Mouse (Mus musculus): ENCODE measurements around the gene Gast. TPM values are rescaled to one million over a fixed set of nuclear protein-coding genes. Genes with fewer than 3 reads are reported as not detected.
"Not testable (repeated sequence)": the region's sequence is repeated elsewhere in the genome, so short reads cannot be mapped to it uniquely, and the experiment has no call there.

The Gast gene
- polyA plus RNA-seq, 1 experiment from 2014 or later, result not detected

GRCm38 (mm10) chr11:100352076-100352857 is 18.1 kb downstream of the Gast start:
- H3K4me2 ChIP-seq (replicated peaks), result no peak overlapping the region
- H3K27ac ChIP-seq, result no peak overlapping the region
- H3K4me1 ChIP-seq, result peaks cover 18% of the 10 kb centered on the region
- peaks cover 43% of the 10 kb centered on the region for H3K27me3 ChIP-seq
- H3K36me3 ChIP-seq, result no peaks in the 10 kb centered on the region
- WGBS, result 25% methylated on average over 10 of the region's 10 CpGs
- no peak overlapping the region for H3K4me3 ChIP-seq
- no peaks in the 10 kb centered on the region for H3K9me3 ChIP-seq
- ATAC-seq (ENCODE audit: insufficient number of reproducible peaks, insufficient read depth, low FRiP score, low TSS enrichment), result no peak
- H3K9ac ChIP-seq, result no peak overlapping the region

GRCm38 (mm10) chr11:100355151-100355951 is 21.1 kb downstream of the Gast start:
- Histone ChIP-seq H3K4me3 (peak overlapping the region; percentile 56), H3K27ac (no peak overlapping the region), H3K36me3 (no peaks in the 10 kb centered on the region), H3K27me3 (peaks cover 59% of the 10 kb centered on the region), H3K4me2 (replicated peaks) (peak overlapping the region; percentile 97), H3K9me3 (no peaks in the 10 kb centered on the region), H3K9ac (peak overlapping the region; percentile 52), H3K4me1 (peaks cover 16% of the 10 kb centered on the region; the same call in 1 of the 2 replicates)
- under 1% methylated on average over 52 of the region's 54 CpGs for WGBS
- peak; percentile 55 for ATAC-seq (ENCODE audit: insufficient number of reproducible peaks, insufficient read depth, low FRiP score, low TSS enrichment)

GRCm38 (mm10) chr11:100355972-100356818 is 22.0 kb downstream of the Gast start, which contains the start of gene Hap1:
Gene Hap1, minus strand, starts transcription at chr11:100356128.
- WGBS, result 2% methylated on average over 49 of the region's 49 CpGs
- peak within 1 kb of the TSS; percentile 52 for H3K9ac ChIP-seq
- peaks cover 16% of the 10 kb centered on the region; the same call in 1 of the 2 replicates for H3K4me1 ChIP-seq
- no peak within 1 kb of the TSS for H3K27ac ChIP-seq
- peaks cover 62% of the 10 kb centered on the region for H3K27me3 ChIP-seq
- peak within 1 kb of the TSS; percentile 56 for H3K4me3 ChIP-seq
- H3K36me3 ChIP-seq, result no peaks in the 10 kb centered on the region
- peak; percentile 44; the same call in 1 of the 2 replicates for ATAC-seq (ENCODE audit: insufficient number of reproducible peaks, insufficient read depth, low FRiP score, low TSS enrichment)
- H3K9me3 ChIP-seq, result no peaks in the 10 kb centered on the region
- peak within 1 kb of the TSS; percentile 97 for H3K4me2 ChIP-seq (replicated peaks)

GRCm38 (mm10) chr11:100356819-100357211 is 22.6 kb downstream of the Gast start:
- H3K27ac ChIP-seq, result no peak overlapping the region
- WGBS, result 19% methylated on average over 9 of the region's 9 CpGs
- peak overlapping the region; percentile 97 for H3K4me2 ChIP-seq (replicated peaks)
- peak overlapping the region; percentile 56 for H3K4me3 ChIP-seq
- peaks cover 15% of the 10 kb centered on the region; the same call in 1 of the 2 replicates for H3K4me1 ChIP-seq
- no peak overlapping the region for H3K9ac ChIP-seq
- no peaks in the 10 kb centered on the region for H3K9me3 ChIP-seq
- ATAC-seq (ENCODE audit: insufficient number of reproducible peaks, insufficient read depth, low FRiP score, low TSS enrichment), result no peak
- H3K27me3 ChIP-seq, result peaks cover 62% of the 10 kb centered on the region
- H3K36me3 ChIP-seq, result no peaks in the 10 kb centered on the region

GRCm38 (mm10) chr11:100357408-100357807 is 23.2 kb downstream of the Gast start:
- ATAC-seq (ENCODE audit: insufficient number of reproducible peaks, insufficient read depth, low FRiP score, low TSS enrichment), result no peak
- Histone ChIP-seq H3K9ac (no peak overlapping the region), H3K4me3 (no peak overlapping the region), H3K9me3 (no peaks in the 10 kb centered on the region), H3K27ac (no peak overlapping the region), H3K27me3 (peaks cover 62% of the 10 kb centered on the region), H3K4me1 (peaks cover 9% of the 10 kb centered on the region; the same call in 1 of the 2 replicates), H3K36me3 (no peaks in the 10 kb centered on the region), H3K4me2 (replicated peaks) (no peak overlapping the region)
- 56% methylated on average over 5 of the region's 5 CpGs for WGBS

GRCm38 (mm10) chr11:100360175-100360574 is 26.0 kb downstream of the Gast start:
- no peak overlapping the region for H3K9ac ChIP-seq
- no peaks in the 10 kb centered on the region for H3K36me3 ChIP-seq
- no peak overlapping the region for H3K4me3 ChIP-seq
- no peaks in the 10 kb centered on the region for H3K9me3 ChIP-seq
- ATAC-seq (ENCODE audit: insufficient number of reproducible peaks, insufficient read depth, low FRiP score, low TSS enrichment), result no peak
- H3K4me2 ChIP-seq (replicated peaks), result no peak overlapping the region
- H3K27me3 ChIP-seq, result peaks cover 38% of the 10 kb centered on the region
- peaks cover 4% of the 10 kb centered on the region; the same call in 1 of the 2 replicates for H3K4me1 ChIP-seq
- WGBS, result 82% methylated on average over 6 of the region's 6 CpGs
- no peak overlapping the region for H3K27ac ChIP-seq

GRCm38 (mm10) chr11:100361059-100361458 is 26.9 kb downstream of the Gast start:
- not testable (repeated sequence) for H3K4me3 ChIP-seq; H3K36me3 ChIP-seq; ATAC-seq (ENCODE audit: insufficient number of reproducible peaks, insufficient read depth, low FRiP score, low TSS enrichment); H3K4me2 ChIP-seq (replicated peaks); H3K4me1 ChIP-seq; H3K9ac ChIP-seq; H3K27ac ChIP-seq; H3K9me3 ChIP-seq
- no CpG with 5 or more reads among the region's 13 CpGs for WGBS
- peaks cover 30% of the 10 kb centered on the region for H3K27me3 ChIP-seq

GRCm38 (mm10) chr11:100362209-100362978 is 28.2 kb downstream of the Gast start:
- 0 out of 2 replicates have a peak, but pooled peaks have one; percentile 25 for ATAC-seq (ENCODE audit: insufficient number of reproducible peaks, insufficient read depth, low FRiP score, low TSS enrichment)
- H3K4me1 ChIP-seq, result no peaks in the 10 kb centered on the region
- 15% methylated on average over 8 of the region's 8 CpGs for WGBS

GRCm38 (mm10) chr11:100362979-100363562 is 28.9 kb downstream of the Gast start:
- Histone ChIP-seq H3K27me3 (peaks cover 14% of the 10 kb centered on the region), H3K4me1 (no peaks in the 10 kb centered on the region), H3K4me2 (replicated peaks) (no peak overlapping the region; the same call in 1 of the 2 replicates), H3K36me3 (no peaks in the 10 kb centered on the region), H3K9ac (no peak overlapping the region), H3K27ac (no peak overlapping the region), H3K4me3 (no peak overlapping the region), H3K9me3 (no peaks in the 10 kb centered on the region)
- WGBS, result 20% methylated on average over 12 of the region's 12 CpGs
- no peak for ATAC-seq (ENCODE audit: insufficient number of reproducible peaks, insufficient read depth, low FRiP score, low TSS enrichment)

More at GRCm38 (mm10) chr11:100362209-100362978, 28.2 kb downstream of the Gast start:
- Histone ChIP-seq H3K27me3 (peaks cover 18% of the 10 kb centered on the region), H3K4me2 (replicated peaks) (no peak overlapping the region), H3K27ac (no peak overlapping the region), H3K9me3 (no peaks in the 10 kb centered on the region), H3K4me3 (no peak overlapping the region), H3K36me3 (no peaks in the 10 kb centered on the region), H3K9ac (no peak overlapping the region)

GRCm38 (mm10) chr11:100369145-100369544 is 34.9 kb downstream of the Gast start:
- H3K36me3 ChIP-seq, result peaks cover 39% of the 10 kb centered on the region
- WGBS, result 83% methylated on average over 7 of the region's 7 CpGs

More at GRCm38 (mm10) chr11:100369145-100369544, 34.9 kb downstream of the Gast start:
- H3K9ac ChIP-seq, result no peak overlapping the region
- no peaks in the 10 kb centered on the region for H3K9me3 ChIP-seq
- H3K4me3 ChIP-seq, result no peak overlapping the region
- no peak overlapping the region for H3K27ac ChIP-seq
- no peak for ATAC-seq (ENCODE audit: insufficient number of reproducible peaks, insufficient read depth, low FRiP score, low TSS enrichment)
- H3K4me2 ChIP-seq (replicated peaks), result no peak overlapping the region
- no peaks in the 10 kb centered on the region for H3K4me1 ChIP-seq
- H3K27me3 ChIP-seq, result no peaks in the 10 kb centered on the region
